Mouse (Mus musculus): ENCODE measurements around the gene Fndc1. TPM values are rescaled to one million over a fixed set of nuclear protein-coding genes. Genes with fewer than 3 reads are reported as not detected.

Gene Fndc1
- polyA plus RNA-seq, 1 experiment from 2014 or later, result 0.81 TPM

- WGBS, result 83% methylated on average over 6 of the region's 6 CpGs
- no peak for DNase-seq (ENCODE audit: low spot score)
- Histone ChIP-seq H3K4me3 (no peak overlapping the region), H3K27me3 (ENCODE audit: insufficient read depth, poor library complexity, severe bottlenecking) (no peaks in the 10 kb centered on the region), H3K4me1 (replicated peaks) (peaks cover 4% of the 10 kb centered on the region; the same call in 1 of the 2 replicates), H3K9me3 (no peaks in the 10 kb centered on the region; the same call in 1 of the 2 replicates), H3K36me3 (no peaks in the 10 kb centered on the region), H3K27ac (no peak overlapping the region)
Measured at GRCm38 (mm10) chr17:7857658-7858057, 30.6 kb upstream of the Fndc1 start.

- WGBS, result 78% methylated on average over 8 of the region's 8 CpGs
- no peaks in the 10 kb centered on the region for H3K36me3 ChIP-seq
- H3K27ac ChIP-seq, result no peak overlapping the region
- H3K4me1 ChIP-seq (replicated peaks), result peaks cover 8% of the 10 kb centered on the region; the same call in 1 of the 2 replicates
- no peaks in the 10 kb centered on the region; the same call in 1 of the 2 replicates for H3K9me3 ChIP-seq
- no peak overlapping the region for H3K4me3 ChIP-seq
- no peak for DNase-seq (ENCODE audit: low spot score)
- no peaks in the 10 kb centered on the region for H3K27me3 ChIP-seq (ENCODE audit: insufficient read depth, poor library complexity, severe bottlenecking)
Measured at GRCm38 (mm10) chr17:7855851-7856250, 28.7 kb upstream of the Fndc1 start.

DNA sequence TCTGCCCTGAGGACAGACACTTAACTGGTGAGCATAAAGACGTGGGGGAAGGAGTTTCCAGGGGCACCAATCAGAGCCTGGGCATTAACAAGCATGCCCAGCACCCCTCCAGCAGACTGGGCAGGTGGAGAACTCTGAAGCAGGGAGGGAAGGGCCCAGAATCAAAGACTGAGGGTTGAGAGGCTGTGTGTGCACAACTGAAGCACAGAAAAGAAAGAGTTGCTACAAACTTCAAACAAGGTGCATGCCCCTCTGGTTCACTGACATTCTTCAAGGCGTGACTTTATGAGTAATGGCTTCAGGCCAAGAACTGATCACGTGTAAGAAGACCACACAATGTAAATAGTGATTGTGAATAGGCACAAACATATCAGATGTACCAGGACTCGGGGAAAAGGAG, 24.9 kb upstream of the Fndc1 start:
- Histone ChIP-seq H3K9me3 (no peaks in the 10 kb centered on the region; the same call in 1 of the 2 replicates), H3K27ac (no peak overlapping the region), H3K4me3 (no peak overlapping the region), H3K27me3 (ENCODE audit: insufficient read depth, poor library complexity, severe bottlenecking) (no peaks in the 10 kb centered on the region), H3K4me1 (replicated peaks) (peaks cover 8% of the 10 kb centered on the region; the same call in 1 of the 2 replicates), H3K36me3 (no peaks in the 10 kb centered on the region)
- 63% methylated on average over 4 of the region's 4 CpGs for WGBS
- DNase-seq (ENCODE audit: low spot score), result no peak

DNA sequence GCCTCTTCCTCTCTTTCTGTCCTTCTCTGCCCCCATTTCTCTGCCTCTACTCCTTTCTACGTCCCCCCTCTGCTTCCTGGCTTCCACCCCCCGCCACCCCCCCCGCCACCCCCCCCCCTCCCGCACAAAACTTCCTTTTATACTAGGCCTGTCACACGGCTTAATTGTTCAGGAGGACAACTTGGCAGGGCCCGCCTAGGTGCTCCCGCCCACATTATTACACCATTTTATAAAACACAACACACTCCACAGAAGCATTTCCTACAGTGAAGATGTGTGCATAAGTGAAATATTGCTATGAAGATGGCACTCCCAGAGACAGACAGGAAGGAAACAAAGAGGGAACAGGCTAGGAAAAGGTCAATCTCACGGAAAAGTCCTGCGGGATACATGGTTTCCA, 24.4 kb upstream of the Fndc1 start:
- DNase-seq (ENCODE audit: low spot score), result no peak
- 71% methylated on average over 7 of the region's 9 CpGs for WGBS
- no peak overlapping the region for H3K27ac ChIP-seq
- H3K27me3 ChIP-seq (ENCODE audit: insufficient read depth, poor library complexity, severe bottlenecking), result no peaks in the 10 kb centered on the region
- H3K9me3 ChIP-seq, result no peaks in the 10 kb centered on the region; the same call in 1 of the 2 replicates
- no peak overlapping the region for H3K4me3 ChIP-seq
- no peaks in the 10 kb centered on the region for H3K36me3 ChIP-seq
- 0 out of 2 replicates have a peak, but pooled peaks cover 8% of the 10 kb centered on the region for H3K4me1 ChIP-seq (replicated peaks)

DNA sequence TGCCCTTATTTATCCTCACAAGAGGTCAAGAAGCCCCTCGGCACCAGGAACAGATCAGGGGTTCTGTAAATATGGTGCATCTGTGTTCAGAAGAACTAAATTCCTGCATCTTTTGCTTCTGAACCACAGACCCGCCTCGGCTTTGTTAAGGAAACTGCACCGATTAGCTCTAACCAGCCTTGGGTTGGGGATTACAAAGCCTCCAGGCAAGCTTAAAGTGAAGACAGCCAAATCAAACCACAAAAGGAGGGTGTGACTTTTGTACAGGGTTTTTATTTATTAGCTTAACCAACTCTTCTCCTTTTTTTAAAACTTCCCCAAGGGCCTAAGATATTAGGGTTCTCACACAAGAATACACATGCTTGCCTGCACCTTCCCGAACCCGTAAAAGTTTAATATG, 23.1 kb upstream of the Fndc1 start:
- 82% methylated on average over 6 of the region's 6 CpGs for WGBS
- DNase-seq (ENCODE audit: low spot score), result no peak
- Histone ChIP-seq H3K27me3 (ENCODE audit: insufficient read depth, poor library complexity, severe bottlenecking) (no peaks in the 10 kb centered on the region), H3K27ac (no peak overlapping the region), H3K9me3 (no peaks in the 10 kb centered on the region; the same call in 1 of the 2 replicates), H3K4me3 (no peak overlapping the region), H3K36me3 (no peaks in the 10 kb centered on the region), H3K4me1 (replicated peaks) (0 out of 2 replicates have a peak, but pooled peaks cover 4% of the 10 kb centered on the region)

- no peaks in the 10 kb centered on the region for H3K9me3 ChIP-seq
- no peak overlapping the region for H3K4me3 ChIP-seq
Measured at GRCm38 (mm10) chr17:7840505-7841290, 13.6 kb upstream of the Fndc1 start.

GRCm38 (mm10) chr17:7827586-7827985, 484 bp upstream of the Fndc1 start:
- Histone ChIP-seq H3K9me3 (no peaks in the 10 kb centered on the region), H3K27me3 (ENCODE audit: insufficient read depth, poor library complexity, severe bottlenecking) (peaks cover 51% of the 10 kb centered on the region), H3K4me1 (replicated peaks) (peaks cover 16% of the 10 kb centered on the region), H3K4me3 (peak overlapping the region; percentile 70), H3K27ac (no peak overlapping the region), H3K36me3 (no peaks in the 10 kb centered on the region)
- WGBS, result 13% methylated on average over 16 of the region's 16 CpGs
- DNase-seq (ENCODE audit: low spot score), result peak; percentile 35

More at GRCm38 (mm10) chr17:7840505-7841290, 13.6 kb upstream of the Fndc1 start:
- Histone ChIP-seq H3K36me3 (no peaks in the 10 kb centered on the region), H3K4me1 (replicated peaks) (no peaks in the 10 kb centered on the region), H3K27me3 (ENCODE audit: insufficient read depth, poor library complexity, severe bottlenecking) (no peaks in the 10 kb centered on the region), H3K27ac (no peak overlapping the region)
- WGBS, result 89% methylated on average over 12 of the region's 12 CpGs
- DNase-seq (ENCODE audit: low spot score), result no peak

DNA sequence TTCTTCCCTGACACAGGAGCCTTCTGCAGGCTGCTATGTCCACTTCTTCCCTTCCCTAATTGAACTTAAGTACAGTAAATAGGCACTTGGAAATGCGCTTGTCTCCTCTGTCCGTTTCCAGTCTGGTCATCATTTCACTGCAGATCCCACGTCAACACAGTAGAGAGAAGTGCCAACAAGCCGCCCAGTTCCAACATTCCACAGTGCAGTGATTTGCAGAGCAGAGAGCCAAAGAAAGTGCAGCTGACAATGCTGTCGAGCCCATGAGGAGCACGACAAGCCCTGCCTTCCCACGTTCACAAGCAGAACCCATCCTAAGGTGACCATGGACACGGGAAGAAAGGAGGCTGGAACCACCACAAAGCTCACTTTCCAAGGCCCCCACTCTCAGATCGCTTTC, 1.7 kb downstream of the Fndc1 start:
- peaks cover 52% of the 10 kb centered on the region for H3K27me3 ChIP-seq (ENCODE audit: insufficient read depth, poor library complexity, severe bottlenecking)
- H3K4me1 ChIP-seq (replicated peaks), result peaks cover 16% of the 10 kb centered on the region
- H3K36me3 ChIP-seq, result no peaks in the 10 kb centered on the region
- WGBS, result 71% methylated on average over 9 of the region's 9 CpGs
- H3K9me3 ChIP-seq, result no peaks in the 10 kb centered on the region
- no peak for DNase-seq (ENCODE audit: low spot score)
- H3K4me3 ChIP-seq, result no peak overlapping the region
- H3K27ac ChIP-seq, result no peak overlapping the region

DNA sequence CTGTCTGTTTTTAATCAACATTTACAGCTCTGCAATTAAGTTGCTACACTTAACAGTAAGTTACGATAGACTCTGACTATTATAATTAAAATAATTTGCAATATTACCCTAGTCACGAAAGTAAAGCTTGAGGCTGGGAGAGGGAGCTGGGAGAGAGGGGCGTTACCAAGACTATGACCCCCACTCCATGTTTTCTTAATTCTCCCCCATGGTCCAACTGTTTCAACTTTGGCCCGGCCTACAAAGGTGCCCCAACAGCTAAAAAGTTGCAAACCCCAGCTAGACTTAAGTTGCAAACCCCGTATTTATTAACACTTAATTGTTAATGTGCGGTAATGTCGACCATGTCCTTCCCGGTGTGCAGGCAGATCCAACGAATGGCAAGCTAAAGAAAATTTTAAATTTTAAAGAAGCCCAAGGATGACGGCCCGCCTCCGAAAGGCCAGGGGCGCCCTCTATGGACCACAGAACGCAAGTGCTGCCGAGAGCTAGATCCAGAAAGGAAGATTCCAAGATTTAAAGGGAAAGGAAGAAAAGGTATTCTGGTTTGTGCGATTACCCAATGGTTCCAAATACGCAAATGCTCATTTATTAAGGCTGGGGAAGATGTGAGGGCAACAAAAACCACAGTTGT, 5.4 kb downstream of the Fndc1 start:
- no peaks in the 10 kb centered on the region for H3K9me3 ChIP-seq
- H3K27me3 ChIP-seq (ENCODE audit: insufficient read depth, poor library complexity, severe bottlenecking), result peaks cover 25% of the 10 kb centered on the region
- H3K36me3 ChIP-seq, result no peaks in the 10 kb centered on the region
- no peak overlapping the region for H3K4me3 ChIP-seq
- H3K27ac ChIP-seq, result no peak overlapping the region
- DNase-seq (ENCODE audit: low spot score), result peak; percentile 64
- WGBS, result 34% methylated on average over 17 of the region's 17 CpGs
- peaks cover 3% of the 10 kb centered on the region for H3K4me1 ChIP-seq (replicated peaks)

- DNase-seq (ENCODE audit: low spot score), result no peak
- H3K36me3 ChIP-seq, result no peaks in the 10 kb centered on the region
- no peaks in the 10 kb centered on the region for H3K4me1 ChIP-seq (replicated peaks)
- H3K9me3 ChIP-seq, result no peaks in the 10 kb centered on the region
- H3K27ac ChIP-seq, result no peak overlapping the region
- 84% methylated on average over 7 of the region's 7 CpGs for WGBS
- peaks cover 10% of the 10 kb centered on the region for H3K27me3 ChIP-seq (ENCODE audit: insufficient read depth, poor library complexity, severe bottlenecking)
- no peak overlapping the region for H3K4me3 ChIP-seq
Measured at GRCm38 (mm10) chr17:7820176-7820575, 6.9 kb downstream of the Fndc1 start.

- WGBS, result 76% methylated on average over 2 of the region's 2 CpGs
- no peak overlapping the region for H3K27ac ChIP-seq
- no peak for DNase-seq (ENCODE audit: low spot score)
- no peaks in the 10 kb centered on the region for H3K4me1 ChIP-seq (replicated peaks)
- no peaks in the 10 kb centered on the region for H3K36me3 ChIP-seq
- no peaks in the 10 kb centered on the region for H3K27me3 ChIP-seq (ENCODE audit: insufficient read depth, poor library complexity, severe bottlenecking)
- H3K9me3 ChIP-seq, result no peaks in the 10 kb centered on the region
- no peak overlapping the region for H3K4me3 ChIP-seq
Measured at GRCm38 (mm10) chr17:7816602-7817001, 10.5 kb downstream of the Fndc1 start.

DNA sequence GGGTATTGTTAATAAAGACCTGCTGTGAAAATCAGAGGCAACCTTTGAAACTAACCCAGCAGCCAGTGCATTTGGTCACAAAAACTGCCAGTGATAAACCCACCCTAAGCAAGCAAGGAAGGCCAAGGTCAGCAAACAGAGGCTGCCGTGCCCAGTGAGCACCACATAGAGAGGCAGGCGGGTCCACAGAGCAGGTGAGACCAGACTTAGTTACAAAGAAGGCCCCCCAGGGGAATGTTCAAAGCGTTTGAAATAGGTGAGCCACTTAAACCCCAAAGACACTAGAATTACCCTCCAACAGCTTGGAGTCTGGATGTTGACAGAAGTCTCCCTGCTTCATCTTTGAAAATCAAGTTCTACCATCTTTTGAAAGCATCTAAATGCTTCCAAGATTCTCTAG, 12.7 kb downstream of the Fndc1 start:
- H3K9me3 ChIP-seq, result no peaks in the 10 kb centered on the region
- no peaks in the 10 kb centered on the region for H3K27me3 ChIP-seq (ENCODE audit: insufficient read depth, poor library complexity, severe bottlenecking)
- H3K36me3 ChIP-seq, result no peaks in the 10 kb centered on the region
- no peaks in the 10 kb centered on the region for H3K4me1 ChIP-seq (replicated peaks)
- WGBS, result 59% methylated on average over 3 of the region's 3 CpGs
- no peak overlapping the region for H3K27ac ChIP-seq
- H3K4me3 ChIP-seq, result no peak overlapping the region
- no peak for DNase-seq (ENCODE audit: low spot score)

GRCm38 (mm10) chr17:7808043-7808442, 19.1 kb downstream of the Fndc1 start:
- Histone ChIP-seq H3K36me3 (no peaks in the 10 kb centered on the region), H3K27me3 (ENCODE audit: insufficient read depth, poor library complexity, severe bottlenecking) (no peaks in the 10 kb centered on the region), H3K4me1 (replicated peaks) (0 out of 2 replicates have a peak, but pooled peaks cover 4% of the 10 kb centered on the region), H3K9me3 (no peaks in the 10 kb centered on the region), H3K27ac (no peak overlapping the region), H3K4me3 (no peak overlapping the region)
- no peak for DNase-seq (ENCODE audit: low spot score)
- 96% methylated on average over 2 of the region's 2 CpGs for WGBS
